Comparison of ENCODE assay signal across 8 mouse cellular contexts in genomic region chr1:93825105-93825674, GRCm38 (mm10). TPM values are rescaled to one million over a fixed set of nuclear protein-coding genes. Genes with fewer than 3 reads are reported as not detected.
DNase-seq lines count a peak whose midpoint lies in the region; ATAC-seq and TF ChIP-seq lines count a peak whose summit lies in the region.

No protein-coding gene starts in this region.

- H3K4me3 ChIP-seq in embryonic facial prominence, embryonic 14.5 days (ENCODE audit: low read depth, low read length), result peak overlapping the region; percentile 60
- peak overlapping the region; percentile 65 for H3K4me3 ChIP-seq in heart, adult 2 months
- peak overlapping the region; percentile 53 for H3K4me3 ChIP-seq in limb, embryonic 13.5 days
- H3K4me3 ChIP-seq in midbrain, embryonic 16.5 days (ENCODE audit: low read depth, low read length), result peak overlapping the region; percentile 48

- TF ChIP-seq EP300 in heart, adult 2 months (IDR thresholded peaks at IDR 0.05; ENCODE audit: insufficient read depth, low read depth, low read length), result peak; percentile 43; the same call in 1 of the 2 replicates

- ATAC-seq in embryonic facial prominence, embryonic 14.5 days (ENCODE audit: low read depth), result peak; percentile 98
- ATAC-seq in limb, embryonic 13.5 days (ENCODE audit: low FRiP score, low read depth), result peak; percentile 98
- peak; percentile 97 for ATAC-seq in midbrain, embryonic 16.5 days

- intact Hi-C loops in heart, adult 2 months (cut with DNase I), result no loop called here

- under 1% methylated on average over 23 of the region's 30 CpGs for WGBS in embryonic facial prominence, embryonic 14.5 days
- WGBS in heart, adult 2 months, result 1% methylated on average over 30 of the region's 30 CpGs
- WGBS in limb, embryonic 13.5 days, result under 1% methylated on average over 30 of the region's 30 CpGs
- WGBS in midbrain, embryonic 16.5 days, result under 1% methylated on average over 30 of the region's 30 CpGs

- peak; percentile 99 for TF ChIP-seq POLR2A in heart, adult 2 months (IDR thresholded peaks at IDR 0.05; ENCODE audit: insufficient read depth, low read depth, low read length)

- TF ChIP-seq CTCF in heart, adult 2 months (IDR thresholded peaks at IDR 0.05), result peak; percentile 39

- 0 out of 2 replicates have a peak, but pooled peaks cover 4% of the 10 kb centered on the region for H3K4me1 ChIP-seq in embryonic facial prominence, embryonic 14.5 days (ENCODE audit: control insufficient read depth, insufficient read depth, low read length)
- peaks cover 3% of the 10 kb centered on the region for H3K4me1 ChIP-seq in heart, adult 2 months (ENCODE audit: control insufficient read depth, insufficient read depth, low read length)
- peaks cover 14% of the 10 kb centered on the region for H3K4me1 ChIP-seq in limb, embryonic 13.5 days
- peaks cover 9% of the 10 kb centered on the region for H3K4me1 ChIP-seq in midbrain, embryonic 16.5 days (ENCODE audit: control insufficient read depth, insufficient read depth, low read length)

- H3K27me3 ChIP-seq in embryonic facial prominence, embryonic 14.5 days (replicated peaks; ENCODE audit: control insufficient read depth, insufficient read depth, low read length), result no peaks in the 10 kb centered on the region
- H3K27me3 ChIP-seq in heart, adult 2 months (ENCODE audit: control insufficient read depth, insufficient read depth, low read length), result no peaks in the 10 kb centered on the region
- no peaks in the 10 kb centered on the region for H3K27me3 ChIP-seq in limb, embryonic 13.5 days
- H3K27me3 ChIP-seq in midbrain, embryonic 16.5 days (ENCODE audit: control insufficient read depth, insufficient read depth, low read depth, low read length), result no peaks in the 10 kb centered on the region

- H3K9me3 ChIP-seq in embryonic facial prominence, embryonic 14.5 days (ENCODE audit: control insufficient read depth, low read length), result no peaks in the 10 kb centered on the region
- no peaks in the 10 kb centered on the region for H3K9me3 ChIP-seq in limb, embryonic 13.5 days
- no peaks in the 10 kb centered on the region for H3K9me3 ChIP-seq in midbrain, embryonic 16.5 days (replicated peaks; ENCODE audit: control insufficient read depth, low read length, poor library complexity, severe bottlenecking)

- peak overlapping the region; percentile 72 for H3K4me2 ChIP-seq in embryonic facial prominence, embryonic 14.5 days (ENCODE audit: low read depth, low read length)
- peak overlapping the region; percentile 76 for H3K4me2 ChIP-seq in limb, embryonic 13.5 days (replicated peaks)
- H3K4me2 ChIP-seq in midbrain, embryonic 16.5 days (ENCODE audit: low read length), result peak overlapping the region; percentile 85

- no peaks in the 10 kb centered on the region for H3K79me2 ChIP-seq in heart, adult 2 months (replicated peaks; ENCODE audit: control insufficient read depth, insufficient read depth, low read length)

- H3K36me3 ChIP-seq in embryonic facial prominence, embryonic 14.5 days (ENCODE audit: control insufficient read depth, insufficient read depth, low read length), result peaks cover 21% of the 10 kb centered on the region
- H3K36me3 ChIP-seq in heart, adult 2 months (ENCODE audit: control insufficient read depth, insufficient read depth, low read length), result no peaks in the 10 kb centered on the region
- peaks cover 24% of the 10 kb centered on the region for H3K36me3 ChIP-seq in limb, embryonic 13.5 days
- no peaks in the 10 kb centered on the region; the same call in 1 of the 2 replicates for H3K36me3 ChIP-seq in midbrain, embryonic 16.5 days (ENCODE audit: control insufficient read depth, insufficient read depth, low read length)

- peak overlapping the region; percentile 95 for H3K27ac ChIP-seq in embryonic facial prominence, embryonic 14.5 days (replicated peaks; ENCODE audit: low read depth, low read length)
- peak overlapping the region; percentile 91 for H3K27ac ChIP-seq in heart, adult 2 months
- peak overlapping the region; percentile 94 for H3K27ac ChIP-seq in limb, embryonic 13.5 days
- H3K27ac ChIP-seq in midbrain, embryonic 16.5 days (ENCODE audit: low read length), result peak overlapping the region; percentile 90

- peak overlapping the region; percentile 78 for H3K9ac ChIP-seq in embryonic facial prominence, embryonic 14.5 days (ENCODE audit: low read depth, low read length)
- H3K9ac ChIP-seq in heart, adult 2 months (ENCODE audit: low read depth, low read length), result peak overlapping the region; percentile 67
- H3K9ac ChIP-seq in limb, embryonic 13.5 days, result peak overlapping the region; percentile 69
- peak overlapping the region; percentile 70 for H3K9ac ChIP-seq in midbrain, embryonic 16.5 days (ENCODE audit: low read depth, low read length)

- peak; percentile 96 for DNase-seq in 3T3-L1 (ENCODE audit: low read depth, low spot score)
- DNase-seq in adrenal gland, postnatal 4 days (ENCODE audit: low spot score in 2 of 2), result peak; percentile 72 to 88
- peak; percentile 98 for DNase-seq in embryonic facial prominence, embryonic 14.5 days (ENCODE audit: low spot score)
- peak; percentile 94 to 96 for DNase-seq in heart, adult 2 months
- peak; percentile 96 for DNase-seq in kidney, adult 8-10 months
- DNase-seq in spleen, postnatal 10 days (ENCODE audit: low spot score in 2 of 2), result peak; percentile 91 to 95

RNA-seq across cellular contexts. Expression of gene D2hgdh, which starts 0.5 kb away (rescaled TPM):
- 10 to 100 TPM; 40.9 to 41.9 TPM for total RNA-seq in adrenal gland, postnatal 4 days (2021)
- polyA plus RNA-seq in embryonic facial prominence, embryonic 14.5 days (2014; fragmentation: Nextera tagmentation; extraction: Ambion mirVana), result 10.7 and 14.3 TPM in 2 replicates
- total RNA-seq in heart, adult 2 months (2021), result 10 to 100 TPM; 32.3 to 35.1 TPM
- polyA plus RNA-seq in heart, adult 2 months (2012; rRNA removed), result 64.1 and 72.6 TPM in 2 replicates
- 17.3 and 18.4 TPM in 2 replicates for polyA plus RNA-seq in limb, embryonic 13.5 days (2015; fragmentation: Nextera tagmentation; extraction: Ambion mirVana)
- polyA plus RNA-seq in midbrain, embryonic 16.5 days (2015; fragmentation: Nextera tagmentation; extraction: Ambion mirVana), result 15.7 and 16.7 TPM in 2 replicates

RNA-seq across cellular contexts. Expression of gene Ing5, which starts 21.4 kb away (rescaled TPM):
- total RNA-seq in adrenal gland, postnatal 4 days (2021), result 10 to 100 TPM; 20.4 to 21.9 TPM
- 11.7 and 12.4 TPM in 2 replicates for polyA plus RNA-seq in embryonic facial prominence, embryonic 14.5 days (2014; fragmentation: Nextera tagmentation; extraction: Ambion mirVana)
- 10 to 100 TPM; 13.0 to 15.1 TPM for total RNA-seq in heart, adult 2 months (2021)
- polyA plus RNA-seq in heart, adult 2 months (2012; rRNA removed), result 5.4 and 6.8 TPM in 2 replicates
- 15.1 and 15.6 TPM in 2 replicates for polyA plus RNA-seq in limb, embryonic 13.5 days (2015; fragmentation: Nextera tagmentation; extraction: Ambion mirVana)
- 10.0 and 10.4 TPM in 2 replicates for polyA plus RNA-seq in midbrain, embryonic 16.5 days (2015; fragmentation: Nextera tagmentation; extraction: Ambion mirVana)

RNA-seq across cellular contexts. Expression of gene Dtymk, which starts 23.5 kb away (rescaled TPM):
- 100 to 1,000 TPM; 112 to 121 TPM for total RNA-seq in adrenal gland, postnatal 4 days (2021)
- polyA plus RNA-seq in embryonic facial prominence, embryonic 14.5 days (2014; fragmentation: Nextera tagmentation; extraction: Ambion mirVana), result 214 and 218 TPM in 2 replicates
- total RNA-seq in heart, adult 2 months (2021), result 10 to 100 TPM; 22.2 to 22.4 TPM
- polyA plus RNA-seq in heart, adult 2 months (2012; rRNA removed), result 23.6 and 35.4 TPM in 2 replicates
- 251 and 255 TPM in 2 replicates for polyA plus RNA-seq in limb, embryonic 13.5 days (2015; fragmentation: Nextera tagmentation; extraction: Ambion mirVana)
- polyA plus RNA-seq in midbrain, embryonic 16.5 days (2015; fragmentation: Nextera tagmentation; extraction: Ambion mirVana), result 134 and 140 TPM in 2 replicates

RNA-seq across cellular contexts. Expression of gene Gal3st2, which starts 35.9 kb away (rescaled TPM):
- total RNA-seq in adrenal gland, postnatal 4 days (2021), result not detected
- polyA plus RNA-seq in embryonic facial prominence, embryonic 14.5 days (2014; fragmentation: Nextera tagmentation; extraction: Ambion mirVana), result 0.71 TPM in 1 of 2 replicates, not detected in the other
- total RNA-seq in heart, adult 2 months (2021), result under 1 TPM; 0.65 to 0.93 TPM
- polyA plus RNA-seq in heart, adult 2 months (2012; rRNA removed), result 0.09 and 1.0 TPM in 2 replicates
- 0.17 TPM in 1 of 2 replicates, not detected in the other for polyA plus RNA-seq in limb, embryonic 13.5 days (2015; fragmentation: Nextera tagmentation; extraction: Ambion mirVana)
- polyA plus RNA-seq in midbrain, embryonic 16.5 days (2015; fragmentation: Nextera tagmentation; extraction: Ambion mirVana), result not detected in 2 replicates

Comparison
In these comparisons a context has a peak if more than half of its experiments do, and no peak if none do; other contexts are left out.
1. Peak in every context shown above with its lines: DNase-seq, ATAC-seq, H3K4me3 ChIP-seq and H3K27ac ChIP-seq.